Mouse (Mus musculus): ENCODE results near the gene Ablim2.

The Ablim2 gene

DNA sequence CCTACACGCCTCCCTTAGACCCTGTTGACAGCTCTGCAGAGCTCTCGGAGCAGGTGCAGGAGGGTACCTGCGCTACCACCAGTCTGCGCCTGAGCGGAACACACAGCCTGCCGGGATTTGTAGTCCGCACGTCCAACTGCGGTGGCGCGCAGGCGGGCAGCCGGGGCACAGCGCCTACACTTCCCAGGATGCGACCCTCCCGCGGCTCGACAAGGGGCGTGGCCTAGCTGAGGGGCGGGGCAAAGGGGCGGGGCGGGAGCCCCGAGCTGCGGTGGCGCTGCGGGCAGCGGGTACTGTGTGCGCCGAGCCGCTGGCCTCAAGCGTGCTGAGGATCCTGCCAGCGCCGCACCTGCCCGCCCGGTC lies at the start of gene Ablim2:
TSS of gene Ablim2 (plus strand) at position 242 of the 363 bp plus-strand sequence.
- peak; percentile 92 for DNase-seq (ENCODE audit: low read depth, low spot score)

DNA sequence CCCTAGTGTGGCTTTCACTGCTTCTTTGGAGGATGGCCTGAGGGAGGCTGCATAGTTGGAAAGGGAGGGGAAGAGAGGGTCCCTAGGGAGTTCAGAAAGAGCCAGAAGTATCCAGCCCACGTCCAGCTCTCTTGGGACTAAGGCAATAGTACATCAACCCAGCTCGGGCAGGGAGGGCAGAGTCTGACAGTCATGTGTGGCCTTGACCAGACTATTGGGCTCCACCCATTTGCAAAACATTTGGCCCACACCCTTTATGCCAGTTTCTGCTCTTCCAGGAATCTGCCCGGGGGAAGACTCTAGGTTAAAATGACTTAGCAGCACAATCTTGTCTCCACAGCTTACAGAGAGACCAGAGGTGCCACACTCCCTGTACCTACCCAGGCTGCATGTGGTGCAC lies 47.2 kb upstream of the Ablim2 start:
- DNase-seq (ENCODE audit: low read depth, low spot score): no peak

DNA sequence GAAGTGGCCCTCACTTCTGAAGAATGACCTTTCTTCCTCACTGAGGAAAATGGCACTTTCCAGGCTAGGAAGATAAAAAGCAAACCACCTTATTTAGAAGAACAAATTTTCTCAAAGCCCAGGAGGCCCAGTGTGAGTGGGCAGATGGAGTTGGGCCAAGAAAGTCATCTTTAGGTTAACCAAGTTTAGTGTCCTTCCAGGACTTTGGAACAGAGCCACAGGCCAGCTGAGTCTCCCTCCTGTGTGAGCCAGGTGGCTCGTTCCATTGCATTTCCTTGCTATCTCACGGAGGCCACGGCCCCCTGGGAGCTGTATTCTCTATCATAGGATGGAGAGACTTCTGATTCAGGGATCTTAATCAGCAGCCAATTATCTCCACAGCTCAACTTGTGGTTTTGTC lies 46.7 kb upstream of the Ablim2 start:
- DNase-seq (ENCODE audit: low read depth, low spot score): no peak

DNA sequence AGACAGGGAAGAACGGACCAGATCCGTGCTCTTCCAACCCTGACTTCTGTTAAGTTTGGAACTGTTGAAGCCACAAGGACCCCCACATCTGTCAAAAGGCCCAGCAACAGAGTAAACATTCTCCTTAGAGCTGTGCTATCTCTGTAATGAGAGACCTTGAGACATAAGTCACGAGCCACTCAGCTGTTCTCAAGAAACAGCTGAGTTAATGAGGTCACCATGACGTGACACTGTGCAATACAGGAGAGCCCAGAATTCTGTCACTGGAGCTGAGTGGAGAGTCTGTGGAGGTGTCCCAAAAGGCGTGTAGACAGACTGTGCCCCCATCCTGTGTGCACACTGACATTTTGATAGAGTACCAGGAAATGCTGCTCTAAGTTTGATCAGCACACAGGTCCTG lies 45.2 kb upstream of the Ablim2 start:
- no peak for DNase-seq (ENCODE audit: low read depth, low spot score)

DNA sequence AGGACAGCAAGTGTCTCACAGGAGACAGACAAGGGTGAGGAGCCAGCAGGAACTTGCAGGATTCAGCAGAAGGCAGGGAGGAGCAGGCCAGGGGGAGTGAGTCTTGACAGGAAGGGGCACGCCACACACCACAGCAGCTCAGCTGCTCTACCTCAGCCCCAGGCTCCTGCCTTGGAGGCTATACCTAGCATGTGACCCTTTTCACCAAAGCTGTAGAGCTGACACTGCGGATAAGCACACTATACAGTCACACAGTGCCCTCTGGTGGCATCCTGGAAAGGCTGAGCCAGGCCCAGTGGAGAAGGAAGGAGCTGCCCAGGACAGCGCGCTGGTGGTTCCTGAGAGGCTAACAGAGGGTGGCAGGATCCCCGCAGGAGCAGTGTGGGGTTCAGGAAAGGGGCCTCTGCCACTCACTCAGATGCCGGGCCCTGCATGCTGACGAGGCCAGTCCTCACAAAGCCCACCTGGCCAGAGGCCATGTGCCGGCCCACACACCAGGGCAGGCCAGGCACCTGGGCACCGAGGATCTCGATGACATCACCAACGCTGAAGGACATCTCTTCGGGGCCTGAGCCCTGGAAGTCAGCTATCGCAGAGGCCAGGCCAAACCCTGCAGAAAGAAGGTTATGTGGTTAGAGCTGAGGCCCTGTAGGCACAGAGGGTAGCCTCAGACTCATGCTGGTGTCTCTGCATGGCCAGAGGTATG lies 43.9 kb upstream of the Ablim2 start:
- DNase-seq (ENCODE audit: low read depth, low spot score): peak; percentile 83

DNA sequence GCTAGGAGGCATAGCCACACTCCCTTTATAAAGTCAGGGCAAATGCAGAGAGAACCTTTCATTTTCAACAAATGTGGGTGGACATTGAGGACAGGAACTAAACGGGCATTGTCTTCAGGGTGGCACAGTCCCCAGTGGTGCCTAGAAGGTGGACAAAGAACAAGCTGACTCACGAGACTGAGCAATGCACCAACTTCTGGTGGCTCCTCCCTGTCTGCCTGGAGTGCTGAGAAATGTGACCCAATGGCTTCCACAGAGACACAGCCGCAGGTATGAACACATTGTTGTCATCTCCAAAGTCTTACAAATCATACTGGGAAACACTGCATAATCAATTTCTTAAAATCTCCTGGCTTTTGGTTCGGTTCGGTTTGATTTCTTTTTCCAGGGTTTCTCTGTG lies 40.2 kb upstream of the Ablim2 start:
- no peak for DNase-seq (ENCODE audit: low read depth, low spot score)

DNA sequence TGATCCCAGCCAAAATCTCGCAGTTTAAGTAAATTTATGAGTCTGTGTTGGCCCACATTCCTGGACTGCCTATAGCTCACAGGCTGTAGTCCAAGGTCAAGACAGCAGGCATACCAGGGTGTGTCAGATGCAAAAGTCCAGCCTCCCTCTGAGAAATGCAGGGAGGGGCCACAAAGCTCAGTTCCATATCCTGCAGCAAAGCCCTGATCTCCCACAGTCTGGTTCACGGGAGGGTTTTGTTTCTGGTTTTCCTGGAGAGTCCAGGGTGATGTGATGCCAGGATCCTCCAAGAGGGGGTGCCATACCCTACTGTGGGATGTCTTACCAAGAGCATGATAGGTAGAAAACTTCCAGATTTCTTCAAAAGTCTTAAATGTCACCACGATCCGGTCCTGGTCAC lies 39.7 kb upstream of the Ablim2 start:
- no peak for DNase-seq (ENCODE audit: low read depth, low spot score)

DNA sequence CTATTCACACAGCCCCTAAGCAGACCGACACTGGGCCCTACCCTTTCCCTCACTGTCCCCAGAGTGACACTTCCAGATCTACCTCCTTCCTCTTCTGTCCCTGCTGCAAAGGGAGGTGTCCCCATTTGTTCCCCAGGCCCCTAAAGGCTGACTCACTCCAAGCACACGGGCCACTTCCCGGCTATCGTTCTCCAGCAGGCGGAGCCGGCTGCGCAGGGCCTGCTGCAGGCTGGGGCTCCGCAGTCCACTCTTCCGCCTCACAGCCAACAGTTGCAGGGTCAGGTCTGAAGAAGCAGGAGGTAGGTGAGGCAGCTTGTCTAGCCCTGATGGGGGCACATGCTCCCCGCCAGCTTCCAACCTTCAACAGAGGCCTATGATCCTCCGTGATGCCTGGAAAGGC lies 38.9 kb upstream of the Ablim2 start:
- no peak for DNase-seq (ENCODE audit: low read depth, low spot score)

DNA sequence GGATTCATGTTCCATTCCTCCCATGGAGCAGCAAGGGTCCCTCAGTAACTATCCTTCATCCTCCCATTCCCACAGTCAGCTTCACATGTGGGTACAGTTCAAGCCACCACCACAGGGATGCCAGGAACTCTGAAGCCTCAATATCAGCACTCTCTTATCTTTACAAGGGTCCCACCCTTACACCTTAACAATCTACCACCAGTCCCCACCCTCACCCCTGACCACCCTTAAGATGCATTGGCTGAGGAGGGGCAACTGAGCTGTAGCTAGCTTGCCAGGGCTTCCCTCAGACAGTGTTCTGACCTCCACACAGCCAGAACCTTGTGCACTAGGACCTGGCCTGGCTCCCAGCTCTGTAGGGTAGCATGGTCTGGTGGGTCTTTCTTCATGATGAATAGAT lies 38.3 kb upstream of the Ablim2 start:
- no peak for DNase-seq (ENCODE audit: low read depth, low spot score)

DNA sequence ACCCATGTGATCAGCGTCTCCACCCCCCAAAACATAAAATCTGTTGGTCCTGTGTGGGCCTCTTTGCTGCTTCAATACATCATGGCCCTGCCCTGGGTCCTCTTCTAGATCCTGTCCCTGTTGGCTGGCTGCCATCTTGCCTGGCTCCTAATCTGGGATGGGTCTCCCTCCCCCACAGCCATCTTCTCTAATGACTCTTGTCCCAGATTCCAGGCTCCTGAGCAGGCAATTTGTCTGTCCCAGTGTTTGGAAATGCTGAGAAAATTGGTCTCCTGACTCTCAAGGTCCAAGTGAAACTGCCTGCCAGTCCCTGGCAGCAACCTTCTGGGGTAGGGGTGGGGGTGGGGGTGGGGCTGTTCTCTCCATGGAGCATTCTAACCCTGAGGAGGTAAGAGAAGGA lies 37.8 kb upstream of the Ablim2 start:
- no peak for DNase-seq (ENCODE audit: low read depth, low spot score)

DNA sequence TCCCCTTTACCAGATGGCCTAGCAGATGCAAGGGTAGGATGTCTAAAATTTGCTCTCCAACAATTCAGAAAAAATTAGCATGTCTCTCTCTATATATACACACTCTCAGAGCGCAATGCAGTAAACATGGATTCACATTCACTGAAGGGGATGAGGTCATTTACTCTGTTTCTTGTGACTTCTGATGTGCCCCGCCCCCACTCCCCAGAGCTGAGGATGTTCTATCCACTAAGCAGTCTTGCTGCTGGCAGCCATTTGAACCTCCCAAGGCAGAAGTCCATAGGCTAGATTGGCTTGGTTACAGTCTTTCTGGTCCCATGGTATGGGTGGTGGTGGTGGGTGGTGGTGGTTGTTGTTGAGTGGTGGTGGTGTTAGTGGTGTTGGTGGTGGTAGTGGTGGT lies 35.7 kb upstream of the Ablim2 start:
- no peak for DNase-seq (ENCODE audit: low read depth, low spot score)

DNA sequence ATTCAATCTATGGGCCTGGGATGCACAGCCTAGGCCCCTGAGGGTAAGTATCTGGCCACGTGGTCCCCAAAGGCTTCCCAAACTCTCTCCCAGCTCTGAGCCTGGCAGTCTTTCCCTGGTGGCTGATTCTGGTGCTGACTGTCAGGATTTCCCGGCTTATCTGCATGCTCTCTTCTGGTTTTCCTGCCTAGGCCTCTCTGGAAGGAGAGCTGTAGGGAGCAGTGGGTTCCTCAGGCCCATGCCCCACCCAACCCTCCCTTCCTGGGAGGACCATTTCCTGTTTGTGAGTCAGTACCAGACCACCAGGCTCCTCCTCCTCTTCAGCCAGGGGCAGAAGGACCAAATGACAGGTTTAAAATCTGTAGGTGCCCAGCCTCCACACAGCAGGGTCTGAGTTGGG lies 35.0 kb upstream of the Ablim2 start:
- no peak for DNase-seq (ENCODE audit: low read depth, low spot score)

DNA sequence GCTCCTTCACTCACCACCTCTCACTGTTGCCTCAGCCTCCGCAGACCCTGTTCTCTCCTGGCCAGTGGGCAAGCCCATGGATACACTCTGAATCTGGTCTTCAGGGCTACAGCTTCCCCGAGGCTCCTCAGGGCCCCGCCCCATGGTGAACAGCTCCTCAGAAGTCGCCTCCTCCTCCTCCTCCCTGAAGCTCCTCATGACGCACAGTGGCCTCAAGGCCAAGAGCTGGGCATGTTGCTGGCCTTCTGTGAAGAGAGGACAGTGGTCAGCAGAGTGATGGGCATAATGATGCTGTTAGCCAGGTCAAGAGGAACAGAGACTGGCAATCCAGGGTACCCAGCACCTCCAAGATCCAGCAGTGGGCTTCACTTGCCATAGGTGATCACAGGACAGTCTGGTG lies 33.8 kb upstream of the Ablim2 start:
- no peak for DNase-seq (ENCODE audit: low read depth, low spot score)

DNA sequence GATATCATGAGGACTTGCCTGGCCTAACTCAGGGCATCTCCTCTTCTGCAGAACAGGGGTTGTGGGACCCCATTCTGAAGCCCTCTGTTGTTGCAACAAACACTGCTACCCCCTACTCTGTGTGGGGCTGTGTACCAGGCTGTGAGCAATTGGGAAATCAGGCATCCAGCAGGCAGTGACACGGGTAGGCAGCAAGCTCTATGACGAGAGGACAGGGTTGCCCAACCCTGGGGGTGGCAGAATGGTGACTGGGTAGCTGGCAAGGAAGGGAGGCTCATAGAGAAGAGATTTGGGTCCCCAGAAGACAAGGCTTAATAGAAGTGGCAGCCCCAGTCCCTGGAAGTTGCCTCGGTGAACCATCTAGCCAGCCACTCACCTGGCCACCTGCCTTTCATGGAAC lies 31.8 kb upstream of the Ablim2 start:
- no peak for DNase-seq (ENCODE audit: low read depth, low spot score)

DNA sequence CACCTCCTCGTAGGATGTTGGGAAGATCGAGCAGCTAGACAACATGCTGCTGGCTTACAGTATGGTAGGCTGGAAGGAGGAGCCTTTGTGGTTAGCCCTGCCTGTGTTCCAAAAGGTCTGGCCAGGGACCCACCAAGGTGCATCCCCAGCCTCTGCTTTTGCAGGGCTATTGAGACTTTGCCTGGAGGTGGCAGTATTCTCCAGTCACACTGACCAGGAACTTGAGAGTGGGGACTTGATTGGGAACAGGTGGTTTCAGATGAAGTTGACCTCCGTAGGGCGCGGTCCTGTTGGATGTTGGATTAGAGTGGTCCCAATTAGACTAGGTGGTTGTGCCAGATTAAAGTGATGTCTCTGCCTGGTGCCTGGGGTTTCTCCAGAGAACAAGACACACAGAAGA lies 30.2 kb upstream of the Ablim2 start:
- no peak for DNase-seq (ENCODE audit: low read depth, low spot score)

DNA sequence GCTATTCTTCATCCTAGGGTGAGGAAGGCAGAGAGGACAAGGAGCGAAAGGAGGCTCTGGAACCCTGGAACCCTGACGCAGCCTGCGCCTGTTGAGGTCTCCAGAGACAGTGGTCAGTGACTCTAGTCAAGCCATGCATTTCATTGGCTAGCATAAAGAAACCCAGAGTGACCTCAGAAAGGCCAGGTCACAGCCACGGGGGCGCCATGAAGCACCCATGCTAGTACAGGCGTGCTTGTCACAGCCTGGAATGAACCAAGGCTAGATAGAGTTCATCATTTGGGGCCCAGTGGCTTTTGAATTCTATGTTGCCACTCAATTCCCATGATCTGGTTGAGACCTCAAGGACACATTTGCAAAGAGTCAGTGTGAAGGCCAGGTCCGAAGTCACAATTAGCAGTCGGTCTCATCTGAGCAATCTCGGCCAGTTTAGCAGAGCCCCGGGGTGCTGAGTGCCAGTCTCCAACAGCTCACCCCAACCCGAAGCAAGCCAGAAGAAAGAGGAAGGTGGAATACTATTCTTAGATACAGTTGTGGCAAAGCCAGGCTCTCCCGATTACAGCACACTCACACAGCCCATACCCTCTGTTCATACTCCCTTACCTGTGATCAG lies 29.2 kb upstream of the Ablim2 start:
- DNase-seq (ENCODE audit: low read depth, low spot score): no peak

DNA sequence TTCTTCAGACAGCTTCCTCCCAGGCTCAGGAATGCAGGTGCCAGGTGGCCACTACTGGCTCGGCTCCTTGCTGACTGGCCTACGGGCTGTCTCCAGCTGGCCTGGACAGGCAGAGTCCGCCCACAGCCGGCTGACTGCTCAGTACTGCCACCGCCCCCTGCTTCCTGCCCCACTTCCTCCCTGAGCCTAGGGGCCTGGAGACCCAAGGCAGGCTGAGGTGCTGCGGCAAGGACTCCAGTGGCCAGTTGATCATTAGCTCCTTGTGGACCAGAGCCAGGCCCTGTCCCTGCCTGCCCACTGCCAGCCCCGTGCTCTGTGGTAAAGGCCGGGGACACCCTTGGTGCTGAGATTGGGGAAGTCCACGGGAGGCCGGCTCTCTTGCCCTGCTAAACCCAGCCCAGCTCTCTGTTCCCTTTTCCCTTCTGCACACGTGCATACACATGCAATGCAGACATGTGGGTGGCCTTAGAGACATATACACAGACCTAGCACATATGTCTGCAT lies 28.7 kb upstream of the Ablim2 start:
- DNase-seq (ENCODE audit: low read depth, low spot score): no peak

DNA sequence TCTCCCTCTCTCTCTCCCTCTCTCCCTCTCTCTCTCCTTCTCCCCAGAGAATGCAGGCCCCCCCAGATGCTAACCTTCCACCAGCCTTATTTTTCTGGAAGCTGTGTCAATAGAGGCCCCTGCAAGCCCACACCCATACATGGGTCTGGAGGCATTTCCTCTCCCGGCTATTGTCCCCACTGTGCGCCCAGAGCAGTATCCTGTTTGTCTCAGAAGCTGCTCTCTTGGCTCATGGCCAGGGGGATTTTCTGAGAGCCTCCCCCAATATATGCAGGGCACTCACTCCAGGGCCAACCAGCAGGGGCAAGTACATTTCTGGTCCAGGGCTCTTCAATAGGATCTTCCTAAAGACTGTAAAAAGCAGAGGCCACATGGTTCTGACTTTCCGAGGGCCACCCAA lies 27.8 kb upstream of the Ablim2 start:
- DNase-seq (ENCODE audit: low read depth, low spot score): no peak

DNA sequence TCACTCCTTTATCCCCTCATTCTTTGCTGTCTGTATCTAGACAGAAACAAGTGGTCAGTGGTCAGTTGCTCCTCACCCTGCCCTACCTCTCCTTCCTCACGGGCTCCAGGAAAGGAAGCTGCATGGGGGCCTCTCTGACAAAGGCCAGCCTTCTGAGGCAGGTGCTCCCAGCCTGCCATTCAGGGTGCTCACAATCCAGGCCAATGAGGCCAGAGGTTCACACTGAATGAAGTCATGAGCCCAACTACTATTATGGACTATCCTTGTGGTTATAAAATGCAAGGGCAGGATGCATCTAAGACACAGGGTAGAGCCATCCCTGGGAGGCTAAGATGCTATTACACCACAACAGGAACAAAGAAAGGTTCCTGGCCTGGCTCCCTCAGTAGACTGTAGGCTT lies 27.1 kb upstream of the Ablim2 start:
- no peak for DNase-seq (ENCODE audit: low read depth, low spot score)

DNA sequence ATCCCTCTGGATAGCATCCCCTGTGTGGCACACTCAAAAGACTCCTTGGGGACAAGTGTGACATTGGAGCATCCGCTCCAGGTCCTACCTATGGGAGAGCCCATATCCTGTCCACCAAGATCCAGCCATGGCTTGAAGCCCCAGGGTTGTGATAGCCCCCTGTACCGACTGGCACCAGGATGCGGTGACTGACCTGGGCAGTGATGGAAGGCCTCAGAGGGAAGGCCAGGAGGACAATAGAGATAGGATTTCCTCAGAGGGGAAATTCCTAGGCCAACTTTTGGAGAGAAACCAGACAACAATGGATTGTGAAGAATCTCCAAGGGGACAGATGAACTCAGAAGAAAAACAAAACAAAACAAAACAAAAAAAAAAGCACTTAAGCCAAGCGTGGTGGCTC lies 26.7 kb upstream of the Ablim2 start:
- DNase-seq (ENCODE audit: low read depth, low spot score): no peak

DNA sequence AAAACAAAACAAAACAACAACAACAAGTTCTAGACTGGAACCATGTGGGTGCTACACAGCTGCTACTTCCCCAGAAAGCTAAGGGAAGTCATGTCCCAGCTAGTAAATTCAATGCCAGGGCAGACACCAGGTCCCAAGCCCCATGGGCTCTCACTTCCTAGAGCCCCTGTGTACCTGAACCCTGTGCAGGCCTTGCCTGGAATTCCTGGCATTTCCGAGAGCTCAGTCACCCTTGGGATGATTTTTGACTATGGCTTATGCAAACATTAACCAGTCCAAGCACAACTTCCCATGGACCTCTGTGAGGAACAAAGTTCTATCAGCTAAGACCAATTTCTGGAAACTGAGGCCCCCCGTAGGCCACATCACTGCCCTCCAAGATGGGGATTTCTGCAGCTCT lies 24.2 kb upstream of the Ablim2 start:
- DNase-seq (ENCODE audit: low read depth, low spot score): no peak

DNA sequence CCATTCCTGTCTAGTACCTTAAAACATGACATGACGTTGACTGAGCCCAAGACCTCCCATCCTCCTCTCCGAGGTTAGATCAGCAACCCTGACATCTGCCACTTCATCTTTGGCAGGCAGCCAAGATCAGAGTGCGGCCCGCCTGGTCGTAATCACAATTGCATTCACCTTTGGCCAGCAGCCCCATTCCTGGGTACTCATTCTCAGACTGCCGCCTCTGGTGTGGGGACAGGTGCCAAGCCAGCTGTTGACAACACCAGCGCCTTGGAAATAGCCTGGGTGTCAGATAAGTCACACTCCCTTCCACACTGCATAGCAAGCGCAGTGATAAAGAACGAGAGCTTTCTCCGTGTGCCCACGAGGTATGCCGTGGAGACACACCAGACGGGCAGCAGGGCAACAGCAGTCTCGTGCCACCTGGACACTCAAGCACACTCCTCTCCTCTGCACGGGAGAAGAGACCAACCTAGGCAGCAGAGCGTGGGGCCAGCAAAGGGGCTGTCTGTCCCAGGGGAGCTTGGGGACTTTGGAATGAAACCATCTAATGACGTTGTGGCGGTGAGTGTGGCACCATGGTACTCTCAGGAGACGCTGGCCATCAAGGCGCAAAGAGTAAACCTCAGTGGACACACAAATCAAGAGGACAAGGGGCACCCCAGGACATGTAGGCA lies 20.3 kb upstream of the Ablim2 start:
- DNase-seq (ENCODE audit: low read depth, low spot score): peak; percentile 30

DNA sequence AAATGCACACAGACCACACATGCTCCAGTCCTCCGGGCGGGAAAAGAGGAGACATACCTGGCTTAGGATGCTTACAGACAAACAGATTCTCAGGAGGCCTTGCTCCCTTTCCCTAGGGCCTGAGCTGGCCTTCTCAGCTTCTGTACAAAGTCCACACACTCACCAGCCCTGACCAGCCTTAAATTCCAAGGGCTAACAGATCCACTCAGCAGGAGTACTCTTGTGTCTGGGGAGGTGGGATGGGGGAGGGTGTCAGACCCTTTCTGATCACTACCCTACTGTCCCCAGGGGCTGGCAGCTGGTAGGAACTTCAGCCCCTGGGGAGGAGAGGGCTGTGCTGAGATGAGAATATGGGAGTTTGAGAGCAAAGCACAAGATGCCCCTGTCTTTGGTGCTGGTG lies 18.7 kb upstream of the Ablim2 start:
- DNase-seq (ENCODE audit: low read depth, low spot score): no peak
